Mouse (Mus musculus) spleen, postnatal 10 days (tissue): ENCODE data around the gene Taar5.
A peak's percentile ranks its signal among the peaks of the same experiment; 100 is the strongest.

ENCODE experiments used
- DNase-seq, 2 experiments: peaks; one replicate each; pipeline ENCODE4 v3.0.0; 2021 to 2022; ENCODE audit warnings: low spot score in 2 of 2

The Taar5 gene

GRCm38 (mm10) chr10:23970656-23971165 lies at the start of gene Taar5:
Taar5 (plus strand) TSS chr10:23970706.
- no peak for DNase-seq

GRCm38 (mm10) chr10:23922468-23922867 lies 48.0 kb upstream of the Taar5 start:
- no peak for DNase-seq

DNA sequence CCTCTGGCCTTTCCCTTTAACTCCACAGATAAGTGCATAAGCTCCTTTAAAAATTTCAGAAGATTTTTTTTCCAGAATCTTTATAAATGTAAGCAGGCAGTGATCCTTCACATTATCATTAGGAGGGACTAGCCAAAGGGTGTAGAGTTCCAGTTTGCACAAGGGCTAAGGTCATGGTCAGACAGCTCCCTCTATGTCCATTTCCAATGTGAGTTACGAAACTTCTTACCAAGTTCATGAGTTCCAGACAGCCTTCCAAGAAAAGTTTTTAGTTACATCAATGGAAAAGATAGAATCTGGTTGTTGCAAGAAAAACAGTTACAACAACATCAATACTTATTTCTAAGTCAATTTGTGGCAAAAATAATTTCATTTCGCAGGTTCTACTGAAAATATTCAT lies 46.6 kb upstream of the Taar5 start:
- no peak for DNase-seq

- no peak for DNase-seq
These were observed 32.9 kb upstream of the Taar5 start for GRCm38 (mm10) chr10:23937613-23938012.

DNA sequence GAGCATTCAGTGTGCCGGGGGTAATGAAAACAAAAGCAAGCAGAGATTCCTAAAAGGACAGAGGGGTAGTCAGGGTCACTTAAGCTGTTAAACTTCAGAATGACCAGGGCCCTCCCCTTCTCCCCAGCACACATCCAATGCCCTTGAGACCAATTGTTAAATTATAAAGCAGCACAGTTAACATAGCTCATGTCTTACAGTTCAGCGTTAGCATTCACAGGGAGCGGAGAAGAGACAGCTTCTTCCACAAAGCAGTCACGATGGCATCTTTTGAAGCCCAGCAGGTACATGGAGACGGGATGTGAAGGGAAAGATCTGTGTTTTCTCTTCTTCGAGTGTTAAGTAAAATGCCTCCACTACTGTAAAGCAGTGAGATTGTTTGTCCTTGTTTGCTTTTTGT lies 32.2 kb upstream of the Taar5 start, which contains the start of gene Taar2:
Taar2 (plus strand) TSS at position 261 of the 400 bp plus-strand sequence.
- no peak for DNase-seq

- DNase-seq, result peak in 1 of 2 experiments; percentile 49
These were observed 28.0 kb upstream of the Taar5 start for GRCm38 (mm10) chr10:23942465-23942864.

DNA sequence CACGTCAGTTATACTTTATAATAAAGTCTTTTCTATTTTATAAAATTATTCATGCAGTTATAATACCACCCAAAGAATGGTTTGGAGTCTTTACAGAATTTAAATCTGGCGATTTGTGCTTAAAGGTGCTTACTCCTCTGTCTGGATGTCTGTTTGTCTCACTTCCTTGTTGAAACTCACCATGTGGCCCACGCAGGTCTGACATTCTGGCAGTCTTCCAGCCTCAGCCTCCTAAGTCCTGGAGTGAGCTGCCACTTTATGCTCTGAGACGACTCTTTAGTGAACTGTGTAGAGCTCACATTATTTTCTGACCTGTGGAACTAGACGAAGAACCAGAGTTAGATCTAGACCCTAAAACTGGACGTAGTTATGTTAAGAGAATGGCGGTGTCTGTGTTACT lies 22.5 kb upstream of the Taar5 start:
- DNase-seq, result no peak

DNA sequence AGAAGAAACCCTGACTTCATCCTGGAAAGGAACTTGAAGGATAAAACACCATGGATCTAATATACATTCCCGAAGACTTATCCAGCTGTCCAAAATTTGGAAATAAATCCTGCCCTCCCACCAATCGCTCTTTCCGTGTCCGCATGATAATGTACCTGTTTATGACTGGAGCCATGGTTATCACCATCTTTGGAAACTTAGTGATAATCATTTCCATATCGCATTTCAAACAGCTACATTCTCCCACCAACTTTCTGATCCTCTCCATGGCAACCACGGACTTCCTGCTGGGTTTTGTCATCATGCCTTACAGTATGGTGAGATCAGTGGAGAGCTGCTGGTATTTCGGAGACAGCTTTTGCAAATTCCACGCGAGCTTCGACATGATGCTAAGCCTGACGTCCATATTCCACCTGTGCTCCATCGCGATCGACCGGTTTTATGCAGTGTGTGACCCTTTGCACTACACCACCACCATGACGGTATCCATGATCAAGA lies 20.9 kb upstream of the Taar5 start, which contains the start of gene Taar3:
Taar3 (plus strand) TSS at position 51 of the 498 bp plus-strand sequence.
- no peak for DNase-seq

- no peak for DNase-seq
These were observed 18.8 kb upstream of the Taar5 start for GRCm38 (mm10) chr10:23951714-23952113.

- no peak for DNase-seq
These were observed 11.4 kb upstream of the Taar5 start for GRCm38 (mm10) chr10:23959071-23959470.

DNA sequence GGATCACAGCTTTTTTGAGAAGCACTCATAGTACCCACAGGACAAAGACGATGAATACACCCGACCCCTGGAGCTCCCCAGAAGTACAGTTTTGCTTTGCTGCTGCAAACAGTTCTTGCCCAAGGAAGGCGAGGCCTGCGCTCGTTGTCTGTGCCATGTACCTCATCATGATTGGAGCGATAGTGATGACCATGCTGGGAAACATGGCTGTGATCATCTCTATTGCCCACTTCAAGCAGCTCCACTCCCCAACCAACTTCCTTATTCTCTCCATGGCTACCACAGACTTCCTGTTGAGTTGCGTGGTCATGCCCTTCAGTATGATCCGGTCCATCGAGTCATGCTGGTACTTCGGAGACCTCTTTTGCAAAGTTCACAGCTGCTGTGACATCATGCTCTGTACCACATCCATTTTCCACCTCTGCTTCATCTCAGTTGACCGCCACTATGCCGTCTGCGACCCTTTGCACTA lies 10.0 kb upstream of the Taar5 start, which contains the start of gene Taar4:
Taar4 (plus strand) TSS at position 51 of the 472 bp plus-strand sequence.
- no peak for DNase-seq

- DNase-seq, result no peak
These were observed 7.1 kb upstream of the Taar5 start for GRCm38 (mm10) chr10:23963444-23963843.

DNA sequence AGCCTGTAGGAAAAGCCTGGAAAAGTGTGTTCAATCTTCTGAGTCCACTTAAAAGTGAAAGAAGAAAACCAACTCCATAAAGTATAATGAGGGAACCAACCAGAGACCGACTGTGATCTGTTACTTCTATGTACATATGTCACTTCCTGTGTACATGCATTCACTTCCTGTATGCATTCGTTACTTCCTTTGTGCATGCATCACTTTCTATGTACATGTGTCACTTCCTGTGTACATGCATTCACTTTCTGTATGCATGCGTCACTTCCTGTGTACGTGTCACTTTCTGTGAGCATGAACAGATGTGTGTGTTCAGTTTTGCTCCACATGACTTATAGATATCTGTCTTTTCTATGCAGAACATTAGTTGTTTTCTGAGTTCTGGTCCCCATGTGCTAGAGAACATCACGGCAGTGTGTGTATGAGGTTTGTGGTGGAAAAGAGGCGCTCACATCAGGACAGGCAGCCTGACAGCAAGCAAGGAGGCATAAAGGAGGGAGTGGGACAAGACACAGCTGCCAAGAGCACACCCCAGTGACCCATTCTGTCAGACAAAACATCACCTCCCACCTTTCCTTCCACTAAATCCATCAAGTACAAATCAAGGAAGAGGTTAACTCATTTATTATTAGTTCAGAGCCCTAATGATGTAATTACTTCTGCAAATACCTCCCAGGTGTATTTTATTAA lies 5.4 kb upstream of the Taar5 start:
- DNase-seq, result no peak

GRCm38 (mm10) chr10:23971256-23971655 lies 750 bp downstream of the Taar5 start:
- DNase-seq, result no peak

DNA sequence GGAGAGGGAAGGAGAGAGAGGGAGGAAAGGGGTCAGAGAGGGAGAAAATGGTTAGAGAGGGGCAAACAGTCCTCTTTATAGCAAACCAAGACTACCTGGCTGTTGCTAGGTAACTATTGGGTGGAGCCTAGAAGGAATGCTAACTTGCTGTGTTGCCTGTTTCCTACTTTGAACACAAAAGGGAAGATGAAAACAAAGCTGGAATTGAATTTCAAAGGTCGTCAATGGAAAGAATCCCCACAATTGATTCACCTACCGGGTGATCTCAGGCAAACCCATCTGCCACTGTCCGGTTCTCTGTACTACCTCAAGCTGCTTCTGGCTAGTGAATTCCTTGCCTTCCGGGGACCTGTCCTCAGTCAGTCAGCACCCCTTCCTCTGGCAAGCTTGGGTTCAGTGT lies 7.5 kb downstream of the Taar5 start:
- no peak for DNase-seq

DNA sequence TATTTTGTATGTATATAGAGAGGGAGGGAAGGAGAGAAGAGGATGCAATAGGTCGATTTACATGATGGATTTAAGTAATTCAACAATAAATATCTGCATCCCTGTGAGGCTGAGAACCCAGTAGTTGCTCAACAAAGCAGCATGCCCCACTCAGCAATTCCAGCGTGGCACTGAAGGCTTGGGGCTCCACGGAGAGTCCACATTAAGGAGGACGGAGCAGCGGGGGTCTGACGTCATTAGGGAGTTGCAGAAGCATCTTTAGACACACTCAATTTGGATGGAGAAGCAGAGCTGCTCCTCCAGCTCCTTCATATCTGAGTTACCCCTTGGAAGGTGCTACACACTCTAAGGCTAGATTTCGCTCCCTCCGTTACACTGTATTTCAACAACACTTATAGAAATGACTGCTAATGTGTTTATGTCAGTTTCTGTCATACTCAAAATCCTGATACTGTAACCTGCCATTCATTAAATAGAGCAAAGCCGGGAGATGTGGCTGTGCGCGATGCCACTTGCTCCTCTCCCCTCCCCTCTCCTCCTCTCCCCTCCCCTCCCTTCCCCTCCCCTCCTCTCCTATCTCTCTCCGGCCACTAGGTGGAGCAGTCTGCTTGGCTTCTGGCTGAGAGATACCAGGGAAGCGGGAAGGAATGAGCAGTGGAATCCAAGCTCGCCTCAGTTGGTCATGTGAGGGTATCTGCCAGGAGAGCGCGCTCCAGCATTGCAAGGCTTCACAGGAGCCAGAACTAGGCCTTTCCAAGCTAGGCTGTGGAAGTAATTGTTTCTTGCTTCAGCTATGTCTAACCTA lies 8.6 kb downstream of the Taar5 start:
- peak; percentile 20 to 66 for DNase-seq

DNA sequence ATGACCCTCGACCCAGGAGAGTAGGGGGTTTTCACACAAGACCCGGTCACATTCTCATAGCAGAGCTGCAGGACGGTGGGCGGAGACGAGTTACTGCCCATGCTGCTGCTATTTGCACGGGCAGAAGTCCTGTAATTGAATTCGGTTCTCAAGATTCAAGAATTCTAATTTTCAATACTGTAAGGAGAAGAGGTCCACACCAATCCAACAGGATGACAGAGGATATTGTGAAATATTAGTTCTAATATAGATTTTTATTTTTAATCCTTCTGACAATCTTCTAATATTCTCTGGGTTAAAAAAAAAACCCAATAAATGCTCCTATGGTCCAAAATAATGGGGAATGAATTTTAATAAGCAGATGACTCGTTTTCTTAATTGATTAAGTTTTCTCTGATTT lies 15.0 kb downstream of the Taar5 start, which contains the start of gene Taar6:
Taar6 (minus strand) TSS at position 101 of the 400 bp plus-strand sequence.
- no peak for DNase-seq

DNA sequence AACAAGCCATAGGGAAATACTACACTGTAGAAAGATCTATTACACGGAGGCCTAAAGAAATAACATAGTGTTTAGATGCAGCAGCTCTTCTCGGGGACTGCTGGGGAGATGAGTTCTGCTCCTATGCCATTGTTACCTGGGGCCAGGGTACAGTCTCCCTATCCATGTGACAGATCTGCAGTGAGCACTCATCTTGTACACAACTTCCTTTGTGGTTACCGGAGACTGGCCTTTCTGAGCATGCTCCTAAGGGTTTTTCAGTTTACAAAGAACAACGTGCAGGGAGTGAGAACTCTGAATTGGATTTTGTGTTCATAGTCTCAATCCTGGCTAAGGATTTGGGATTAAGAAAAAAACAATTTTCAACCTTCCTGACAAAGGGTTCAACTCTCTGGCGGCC lies 15.9 kb downstream of the Taar5 start:
- DNase-seq, result no peak

- no peak for DNase-seq
These were observed 22.9 kb downstream of the Taar5 start, which contains the start of gene Taar7a for GRCm38 (mm10) chr10:23993381-23993780. Taar7a (minus strand) TSS chr10:23993481.

GRCm38 (mm10) chr10:23999639-24000038 lies 29.1 kb downstream of the Taar5 start, which contains the start of gene Taar7b:
Taar7b (plus strand) TSS chr10:23999939.
- DNase-seq, result no peak

GRCm38 (mm10) chr10:24006442-24006841 lies 35.9 kb downstream of the Taar5 start:
- no peak for DNase-seq

- no peak for DNase-seq
These were observed 36.5 kb downstream of the Taar5 start for GRCm38 (mm10) chr10:24007034-24007433.
